Mouse (Mus musculus) adrenal gland, postnatal 25 days (tissue): ENCODE results near the gene Arid1b. TPM values are rescaled to one million over a fixed set of nuclear protein-coding genes. Genes with fewer than 3 reads are reported as not detected.
"Not testable (repeated sequence)": the region's sequence is repeated elsewhere in the genome, so short reads cannot be mapped to it uniquely, and the experiment has no call there.

Experiments used
- DNase-seq: peaks from one replicate; pipeline ENCODE4 v3.0.0; 2021; ENCODE audit warnings: mixed read lengths
- total RNA-seq: library from RNA; stranded (reverse); gene quantifications from 2 replicates; pipeline ENCODE4 v1.2.3, GENCODE M21; 2021

The Arid1b gene
- total RNA-seq, 1 experiment from 2014 or later = 85.8 TPM

DNA sequence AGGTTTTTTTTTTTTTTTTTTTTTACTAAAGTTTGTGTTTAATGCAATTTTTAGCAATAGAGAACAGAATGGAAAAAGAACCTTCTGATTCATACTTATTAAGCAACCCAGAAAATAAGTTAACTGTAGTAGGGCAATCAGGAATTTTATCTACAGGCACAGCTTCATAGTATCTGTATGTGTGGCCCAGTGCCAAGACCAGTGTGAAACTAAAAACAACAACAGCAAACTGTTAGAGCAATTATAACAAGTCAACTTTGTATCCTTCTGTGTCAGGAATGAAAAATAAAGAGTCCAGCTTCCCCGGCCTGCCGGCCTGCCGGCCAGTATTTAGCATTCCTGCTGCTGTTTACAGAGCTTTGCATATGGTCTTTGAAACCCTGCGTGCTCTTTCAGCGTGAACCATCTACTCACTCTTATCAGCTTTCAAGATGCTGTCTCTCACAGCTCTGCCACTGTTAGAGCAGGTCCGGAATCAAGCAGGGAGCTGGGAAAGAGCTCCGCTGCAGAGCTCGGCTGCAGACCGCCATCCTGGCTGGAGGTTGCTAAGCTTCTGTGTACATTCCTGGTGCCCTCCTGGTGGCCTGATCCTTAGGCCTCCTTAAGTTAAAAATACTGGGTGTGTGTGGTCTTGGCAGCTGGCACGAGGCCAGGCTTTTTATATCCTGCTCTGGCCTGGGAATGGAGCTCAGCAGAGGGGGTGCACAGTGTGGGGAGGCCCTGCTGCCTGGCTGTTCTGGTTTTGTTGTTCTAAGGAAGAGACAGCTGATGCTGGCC lies 64.0 kb downstream of the Arid1b start:
- peak; percentile 47 for DNase-seq

GRCm38 (mm10) chr17:5059092-5059601 lies 65.0 kb downstream of the Arid1b start:
- DNase-seq = no peak

- no peak for DNase-seq
These were observed 66.5 kb downstream of the Arid1b start for GRCm38 (mm10) chr17:5060515-5061084.

DNA sequence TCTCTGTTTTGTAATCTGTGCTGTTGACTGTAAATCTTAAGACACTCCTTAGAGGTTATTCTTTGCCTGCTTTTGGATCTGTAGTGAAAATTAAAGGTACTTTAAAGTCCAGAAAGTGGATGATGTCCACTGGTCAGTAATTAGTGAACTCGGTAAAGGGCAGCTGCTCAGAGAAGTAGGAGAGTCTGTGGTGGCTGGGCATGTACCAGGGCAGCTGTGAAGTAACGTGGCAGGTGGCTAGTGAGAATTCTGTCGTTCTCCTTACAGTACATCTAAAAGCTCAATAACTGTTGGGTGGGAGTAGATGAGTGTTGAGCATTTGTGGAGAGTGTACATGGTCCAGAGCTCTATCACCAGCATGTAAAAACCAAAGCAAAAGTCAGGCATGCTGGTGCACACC lies 67.1 kb downstream of the Arid1b start:
- no peak for DNase-seq

DNA sequence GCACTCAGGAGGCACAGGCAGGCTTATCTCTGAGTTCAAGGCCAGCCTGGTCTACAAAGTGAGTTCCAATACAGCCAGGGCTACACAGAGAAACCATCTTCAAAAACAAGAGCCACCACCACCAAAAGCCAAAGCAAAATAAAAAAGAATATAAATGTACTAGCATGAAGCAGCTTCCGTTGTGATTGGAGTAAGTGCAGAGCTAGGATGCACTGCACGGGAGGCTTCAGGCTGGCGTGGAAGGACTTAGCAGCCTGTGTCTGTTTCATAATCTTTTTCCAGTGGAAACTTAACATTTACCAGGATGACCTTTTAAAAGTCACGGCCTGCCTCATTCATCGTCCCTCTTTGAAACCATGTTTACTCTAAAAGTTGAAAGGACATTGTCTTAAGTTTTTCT lies 67.5 kb downstream of the Arid1b start:
- no peak for DNase-seq

GRCm38 (mm10) chr17:5063471-5064176 lies 69.5 kb downstream of the Arid1b start:
- DNase-seq = no peak

- no peak for DNase-seq
These were observed 70.6 kb downstream of the Arid1b start for GRCm38 (mm10) chr17:5064777-5065176.

- DNase-seq = no peak
These were observed 71.1 kb downstream of the Arid1b start for GRCm38 (mm10) chr17:5065270-5065669.

GRCm38 (mm10) chr17:5066835-5067234 lies 72.7 kb downstream of the Arid1b start:
- DNase-seq = no peak

- no peak for DNase-seq
These were observed 73.1 kb downstream of the Arid1b start for GRCm38 (mm10) chr17:5067264-5067663.

DNA sequence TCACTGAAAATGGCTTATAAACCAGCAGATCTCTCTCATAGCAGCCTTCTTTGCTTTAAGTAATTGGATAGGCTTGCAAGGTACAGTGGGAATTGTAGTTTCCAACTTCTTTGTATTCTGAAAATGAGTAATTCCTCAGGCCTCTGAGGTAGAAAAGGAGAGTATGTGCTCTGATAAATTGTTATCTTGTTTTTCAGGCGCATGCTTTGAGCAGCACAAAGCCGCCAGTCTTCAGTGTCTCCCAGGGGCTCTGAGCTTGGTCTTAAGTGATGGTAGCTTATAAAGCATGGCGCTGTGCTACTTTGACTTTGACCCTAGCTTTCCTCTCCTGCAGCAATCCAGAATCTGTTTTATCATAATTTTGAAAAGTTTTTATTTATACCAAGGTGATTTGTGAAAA lies 76.3 kb downstream of the Arid1b start:
- DNase-seq = no peak

DNA sequence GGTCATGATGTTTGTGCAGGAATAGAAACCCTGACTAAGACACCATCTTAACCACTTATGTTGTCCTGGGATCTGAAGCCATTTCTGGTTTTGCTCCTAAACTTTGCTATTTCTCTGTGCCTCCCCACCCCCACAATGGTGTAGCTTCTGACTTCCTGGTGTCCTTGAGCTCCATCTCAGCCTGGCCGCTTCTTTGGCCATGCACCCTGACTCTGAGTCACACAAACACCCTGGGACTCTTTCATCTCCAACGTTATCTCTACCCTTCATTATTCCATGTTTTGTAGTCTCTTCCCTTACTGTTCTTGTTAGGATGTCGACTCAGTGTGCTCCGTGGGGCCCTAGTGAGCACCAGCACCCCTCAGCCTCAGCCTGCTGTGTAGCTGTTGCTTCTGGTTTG lies 78.4 kb downstream of the Arid1b start:
- DNase-seq = no peak

DNA sequence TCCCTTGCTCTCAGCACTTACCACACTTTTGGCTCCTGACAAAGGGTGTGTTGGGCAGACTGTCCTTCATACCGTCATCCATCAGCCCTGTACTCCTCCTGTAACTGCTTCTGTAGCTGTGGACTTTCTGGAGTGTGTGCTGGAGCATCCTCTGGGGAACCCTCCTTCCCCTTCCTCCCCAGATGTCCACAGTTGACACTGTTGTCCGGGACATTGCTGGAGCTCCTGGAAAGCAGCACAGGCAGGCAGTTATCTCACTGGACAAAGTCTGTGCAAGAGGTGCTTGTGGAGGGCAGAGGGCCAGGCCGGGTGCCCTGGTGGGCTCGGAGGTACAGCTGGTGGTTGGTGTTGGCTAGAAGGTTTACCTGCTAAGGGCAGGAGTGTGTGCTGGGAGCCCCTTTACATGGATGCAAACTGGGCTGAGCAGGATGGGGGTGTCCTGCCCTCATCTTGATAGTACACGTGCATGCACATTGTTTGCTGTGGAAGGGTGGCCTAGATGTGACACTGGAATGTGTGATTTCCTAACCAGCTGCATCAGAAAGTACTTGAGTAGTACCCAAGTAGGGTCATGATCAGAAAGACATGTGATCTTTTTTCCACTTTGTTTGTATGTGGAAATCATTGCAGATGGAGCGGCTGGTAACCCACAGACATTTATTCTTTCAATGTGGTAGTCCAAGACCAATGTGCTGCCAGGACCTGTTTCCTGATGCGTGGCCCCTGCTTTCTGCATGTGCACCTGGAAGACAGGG lies 80.8 kb downstream of the Arid1b start:
- DNase-seq = no peak

DNA sequence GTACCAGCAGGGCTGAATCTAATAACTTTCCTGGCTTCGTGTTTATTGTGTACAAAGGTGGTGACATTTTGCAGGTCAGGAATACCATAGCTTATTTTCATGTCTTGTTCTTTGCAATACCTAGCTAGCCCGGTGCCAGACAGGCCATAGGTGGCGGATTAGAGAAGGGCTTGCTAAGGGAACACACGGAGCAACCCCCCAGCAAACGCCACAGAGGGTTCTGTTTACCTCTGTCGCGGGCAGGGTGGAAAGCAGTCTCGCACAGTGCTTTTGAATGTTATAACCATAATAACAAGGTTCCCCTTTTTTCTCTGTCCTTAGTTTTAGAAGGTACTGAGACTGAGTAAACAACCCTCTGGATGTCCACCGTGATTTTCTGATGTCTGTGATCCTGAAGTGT lies 83.9 kb downstream of the Arid1b start:
- no peak for DNase-seq

- peak; percentile 45 for DNase-seq
These were observed 84.4 kb downstream of the Arid1b start for GRCm38 (mm10) chr17:5078576-5078975.

- no peak for DNase-seq
These were observed 86.8 kb downstream of the Arid1b start for GRCm38 (mm10) chr17:5080884-5081419.

GRCm38 (mm10) chr17:5082274-5082673 lies 88.1 kb downstream of the Arid1b start:
- no peak for DNase-seq

DNA sequence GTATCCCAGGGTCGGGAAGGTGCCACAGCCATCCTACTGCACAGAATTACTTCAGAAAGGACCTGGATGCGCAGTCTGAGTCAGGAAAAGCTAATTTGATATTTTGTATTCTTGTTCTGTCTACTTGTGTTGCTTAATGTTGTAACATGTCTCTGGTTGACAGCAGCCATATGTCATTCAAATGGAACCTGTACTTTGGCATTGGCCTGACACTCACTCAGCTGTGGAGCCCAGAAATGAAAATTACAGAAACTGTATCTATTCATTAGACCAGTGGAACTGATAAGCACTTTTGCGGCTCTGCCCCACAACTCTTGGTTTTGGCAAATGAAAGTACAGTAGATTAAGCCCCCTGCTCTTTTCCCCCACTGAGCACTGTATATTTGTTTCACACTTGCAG lies 89.4 kb downstream of the Arid1b start:
- DNase-seq = no peak

DNA sequence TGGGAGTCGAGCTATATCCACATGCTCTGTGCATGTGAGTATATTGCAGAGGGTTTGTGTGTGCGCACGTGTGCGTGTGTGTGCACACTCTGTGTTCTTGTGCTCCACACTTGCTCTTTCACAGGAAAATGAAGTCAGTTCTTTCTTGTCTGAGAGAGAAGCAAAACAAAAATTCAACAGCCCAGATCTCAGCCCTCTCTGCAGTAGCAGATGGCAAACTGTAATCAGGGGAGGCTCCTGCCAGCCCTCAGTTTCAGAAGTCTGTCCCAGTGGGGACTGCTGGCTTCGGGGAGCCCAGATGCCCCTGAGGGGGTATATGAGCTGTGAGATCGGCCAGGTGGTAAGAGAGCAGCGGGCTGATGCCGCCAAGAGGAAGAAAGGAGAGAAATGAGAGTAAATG lies 90.0 kb downstream of the Arid1b start:
- no peak for DNase-seq

- DNase-seq = no peak
These were observed 90.9 kb downstream of the Arid1b start for GRCm38 (mm10) chr17:5085004-5085403.

DNA sequence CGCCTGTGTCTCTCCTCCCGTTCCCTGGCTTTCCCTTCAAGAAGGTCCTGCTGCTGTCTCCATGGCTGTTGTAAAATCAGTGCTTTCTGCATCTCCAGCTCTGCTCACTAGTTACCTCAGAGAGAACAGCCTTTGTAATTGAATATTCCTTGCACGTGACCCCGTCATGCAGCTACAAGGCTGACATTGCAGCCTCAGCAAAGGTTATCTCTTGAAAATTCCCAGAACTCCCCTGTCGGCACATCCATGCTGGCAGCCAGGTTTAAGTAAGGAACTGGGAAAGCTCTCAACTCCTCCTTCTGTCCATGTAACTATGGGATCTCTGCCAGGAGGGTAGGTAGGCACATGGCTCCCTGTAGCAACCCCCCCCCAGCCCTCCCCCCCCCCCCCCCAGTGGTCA lies 91.8 kb downstream of the Arid1b start:
- DNase-seq = no peak

- not testable (repeated sequence) for DNase-seq
These were observed 94.1 kb downstream of the Arid1b start for GRCm38 (mm10) chr17:5088241-5088640.
